Mouse (Mus musculus) activated CD4-positive, CD25-positive, alpha-beta regulatory T cell, adult 4 months (primary cell): Measurements from ENCODE around the gene Rasal1. TPM values are rescaled to one million over a fixed set of nuclear protein-coding genes. Genes with fewer than 3 reads are reported as not detected.

Experiments
- polyA plus RNA-seq, 2 experiments: library from polyadenylated mRNA; unstranded; fragments of 100-300 nt; shearing (Covaris generic); gene quantifications; one replicate each; pipeline ENCODE4 v1.2.1; 2017

The Rasal1 gene
- polyA plus RNA-seq, 2 experiments from 2014 or later = 7.6 to 11.4 TPM

Other genes starting within 250 kb of the Rasal1 start
- gene Lhx5, start 217.1 kb upstream of the Rasal1 start, polyA plus RNA-seq = not detected
- not detected for gene Sdsl, start 176.0 kb upstream of the Rasal1 start, polyA plus RNA-seq
- not detected for gene Sds, start 172.3 kb upstream of the Rasal1 start, polyA plus RNA-seq
- gene Plbd2, start 145.2 kb upstream of the Rasal1 start, polyA plus RNA-seq = 1 to 10 TPM; 3.8 to 4.7 TPM
- 1 to 10 TPM; 4.7 to 7.2 TPM for gene Slc8b1, start 137.6 kb upstream of the Rasal1 start, polyA plus RNA-seq
- 10 to 100 TPM; 10.9 to 13.0 TPM for gene Tpcn1, start 60.1 kb upstream of the Rasal1 start, polyA plus RNA-seq
- gene Iqcd, start 59.8 kb upstream of the Rasal1 start, polyA plus RNA-seq = under 1 TPM; 0.41 to 0.70 TPM
- 1 to 10 TPM; 1.1 to 2.4 TPM for gene Rita1, start 36.2 kb upstream of the Rasal1 start, polyA plus RNA-seq
- 10 to 100 TPM; 11.7 to 18.4 TPM for gene Ddx54, start 36.1 kb upstream of the Rasal1 start, polyA plus RNA-seq
- gene Cfap73, start 14.6 kb upstream of the Rasal1 start, polyA plus RNA-seq = not detected
- gene Dtx1, start 63.1 kb downstream of the Rasal1 start, polyA plus RNA-seq = 10 to 100 TPM; 45.6 to 48.2 TPM
- 1 to 10 TPM; 1.9 to 2.5 TPM for gene Oas2, start 101.0 kb downstream of the Rasal1 start, polyA plus RNA-seq
- gene Oas3, start 128.8 kb downstream of the Rasal1 start, polyA plus RNA-seq = 10 to 100 TPM; 11.4 to 25.1 TPM
- not detected for gene Oas1e, start 146.7 kb downstream of the Rasal1 start, polyA plus RNA-seq
- gene Oas1c, start 163.7 kb downstream of the Rasal1 start, polyA plus RNA-seq = 10 to 100 TPM; 11.2 to 14.4 TPM
- gene Oas1f, start 198.6 kb downstream of the Rasal1 start, polyA plus RNA-seq = not detected
- gene Oas1h, start 212.6 kb downstream of the Rasal1 start, polyA plus RNA-seq = not detected
- gene Oas1g, start 238.8 kb downstream of the Rasal1 start, polyA plus RNA-seq = 1 to 10 TPM in 1 of 2 experiments, not detected in 1; 1.0 TPM